Mouse (Mus musculus) cerebellum, postnatal 4 days (tissue): Measurements from ENCODE around the gene Cd53.
A peak's percentile ranks its signal among the peaks of the same experiment; 100 is the strongest.

Experiments
- DNase-seq, 2 experiments: peaks; one replicate each; pipeline ENCODE4 v3.0.0; 2022; ENCODE audit warnings: low spot score in 2 of 2, mixed read lengths in 1 of 2

Cd53 gene

DNA sequence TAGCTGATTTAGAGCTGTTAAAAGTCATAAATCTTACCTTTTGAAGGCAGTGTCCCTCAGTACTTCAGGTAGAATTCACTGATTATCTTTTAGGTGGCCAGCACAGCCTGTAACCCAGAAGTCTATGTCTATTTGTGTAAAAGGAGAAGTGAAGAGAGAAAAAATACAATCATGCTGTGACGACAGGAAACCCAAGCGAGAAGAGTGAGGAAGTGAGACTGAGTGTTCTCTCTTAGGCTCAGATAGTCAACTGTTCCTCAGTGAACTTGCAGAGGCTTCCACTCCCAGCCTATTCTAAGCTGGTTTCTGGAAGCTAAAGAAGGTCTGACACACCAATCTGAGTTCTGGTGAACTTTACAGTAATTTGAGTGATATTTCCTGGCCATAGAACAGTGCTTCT lies at the start of gene Cd53:
Cd53 (minus strand) TSS at position 220 of the 400 bp plus-strand sequence.
- no peak for DNase-seq

DNA sequence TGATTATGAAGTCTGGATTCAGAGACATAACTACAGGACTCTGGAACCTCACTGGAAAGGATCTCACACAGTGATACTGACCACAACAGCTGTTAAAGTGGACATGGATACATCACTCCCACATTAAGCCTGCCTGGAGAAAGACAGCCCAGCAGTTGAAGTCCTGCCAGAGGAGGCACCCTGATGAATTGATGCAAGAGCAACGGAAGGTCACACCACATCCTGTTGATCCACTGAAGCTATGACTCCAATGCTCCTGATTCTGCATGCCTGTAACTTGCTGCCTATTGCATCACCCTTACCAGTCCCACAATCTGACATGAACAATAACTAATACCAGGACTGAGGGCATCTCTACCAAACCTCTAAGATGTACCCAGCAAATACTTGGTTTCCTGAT lies 42.2 kb upstream of the Cd53 start:
- DNase-seq = no peak

DNA sequence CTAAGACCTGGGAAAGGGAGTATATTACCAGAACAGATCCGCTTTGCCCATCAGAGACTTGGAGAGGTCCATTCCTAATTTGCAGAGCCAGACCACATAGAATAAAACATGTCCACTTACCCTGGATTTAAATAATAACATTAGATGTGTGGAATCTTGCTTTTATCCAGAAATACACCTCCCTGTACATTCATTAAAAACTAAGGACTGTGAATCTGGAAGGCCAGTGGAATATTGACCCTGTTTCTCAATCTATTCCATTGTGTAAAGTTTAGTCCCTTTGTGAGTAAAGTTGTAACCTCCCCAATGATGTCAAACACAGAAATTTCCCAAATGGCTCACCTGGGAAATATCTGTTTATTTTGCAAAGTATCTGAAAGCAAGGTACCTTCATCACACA lies 36.2 kb upstream of the Cd53 start, which contains the start of gene Olfr266:
Olfr266 (minus strand) TSS at position 101 of the 400 bp plus-strand sequence.
- no peak for DNase-seq

DNA sequence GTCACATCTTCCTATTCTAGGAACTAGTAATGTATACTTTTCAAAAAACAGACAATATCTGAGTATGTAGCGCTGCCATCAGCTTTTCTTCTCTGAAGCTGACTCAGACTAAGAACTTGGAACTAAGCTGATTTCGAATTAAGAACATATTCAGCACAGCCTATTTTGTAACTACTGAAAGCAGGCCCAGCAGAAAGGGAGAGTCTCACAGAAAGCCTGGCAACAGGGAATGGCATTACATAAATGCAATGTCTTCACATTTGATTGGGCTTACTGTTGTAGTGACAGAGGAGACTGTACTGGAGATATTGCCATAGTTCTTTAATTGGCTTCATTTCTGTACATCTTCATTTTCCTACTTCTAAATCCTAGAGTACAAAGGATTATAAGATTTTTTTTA lies 27.7 kb upstream of the Cd53 start:
- DNase-seq = no peak

DNA sequence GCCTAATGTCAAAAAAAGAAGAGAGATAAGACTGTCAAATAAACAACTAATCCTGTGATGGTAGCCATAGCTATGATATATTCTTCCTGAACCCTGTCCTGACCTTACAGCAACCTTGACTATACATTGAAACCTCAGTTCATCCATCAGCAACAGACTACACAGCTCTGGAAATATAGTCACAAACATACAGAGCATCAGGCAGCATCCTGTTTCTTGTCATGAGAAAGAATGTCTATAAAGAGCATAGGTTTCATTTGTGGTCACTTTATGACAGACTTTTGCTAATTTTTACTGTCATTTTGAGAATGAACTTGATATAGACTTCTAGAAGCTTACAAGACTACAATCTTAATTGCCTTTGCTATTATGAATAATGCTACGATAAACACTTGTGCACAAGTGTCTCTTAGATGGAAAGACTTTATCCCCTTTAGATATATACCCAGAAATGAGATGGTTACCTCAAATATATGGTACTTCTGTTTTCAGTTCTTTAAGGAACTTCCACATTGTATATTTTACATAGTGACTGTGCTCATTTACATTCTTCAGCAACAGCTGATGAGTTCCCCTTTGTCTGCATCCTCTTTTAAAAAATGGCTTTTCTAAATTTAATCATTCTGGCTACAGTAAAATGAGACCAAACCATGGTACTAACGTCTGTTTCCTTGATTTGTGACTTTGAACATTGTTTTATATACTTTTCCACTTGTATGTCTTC lies 19.2 kb upstream of the Cd53 start:
- no peak for DNase-seq

DNA sequence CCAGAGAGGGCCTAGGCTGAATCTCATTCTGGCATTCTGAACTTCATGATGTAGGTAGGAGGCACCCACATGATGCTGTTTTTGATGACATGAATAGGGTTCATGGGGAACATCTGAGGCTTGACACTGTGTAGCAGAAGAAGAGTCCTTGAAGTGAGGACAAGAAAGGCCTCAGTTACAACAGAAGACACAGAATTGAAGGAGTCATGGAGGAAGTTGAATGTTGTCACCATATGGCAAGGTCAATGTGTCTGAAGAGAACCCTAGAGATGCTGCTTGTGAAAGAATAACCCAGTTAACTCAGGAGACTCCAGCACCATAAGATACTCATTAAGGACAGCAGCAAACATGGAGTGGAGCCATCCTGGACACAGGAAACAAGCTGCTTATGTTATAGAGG lies 8.1 kb upstream of the Cd53 start:
- DNase-seq = no peak

DNA sequence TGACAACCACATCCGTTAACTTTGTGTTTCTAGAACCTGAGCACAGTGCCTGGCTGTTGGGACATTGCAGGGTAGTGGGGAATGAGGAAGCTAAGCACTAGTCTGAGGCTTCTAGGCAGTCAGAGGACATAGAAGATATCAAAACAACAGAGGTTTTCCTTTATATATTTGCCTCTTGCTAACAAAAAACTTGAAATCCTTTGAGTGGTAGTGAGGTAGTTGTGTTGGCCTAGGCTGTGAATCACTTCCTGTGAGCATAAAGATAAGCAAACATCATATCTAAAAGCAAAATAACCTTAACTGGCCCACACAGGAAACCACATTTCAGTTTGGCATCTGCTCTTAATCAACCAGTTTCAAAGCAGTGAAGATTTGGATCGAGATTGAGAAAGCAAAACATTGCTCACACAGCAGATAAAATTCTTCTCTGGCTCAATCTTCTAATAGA lies 1.5 kb downstream of the Cd53 start:
- no peak for DNase-seq

DNA sequence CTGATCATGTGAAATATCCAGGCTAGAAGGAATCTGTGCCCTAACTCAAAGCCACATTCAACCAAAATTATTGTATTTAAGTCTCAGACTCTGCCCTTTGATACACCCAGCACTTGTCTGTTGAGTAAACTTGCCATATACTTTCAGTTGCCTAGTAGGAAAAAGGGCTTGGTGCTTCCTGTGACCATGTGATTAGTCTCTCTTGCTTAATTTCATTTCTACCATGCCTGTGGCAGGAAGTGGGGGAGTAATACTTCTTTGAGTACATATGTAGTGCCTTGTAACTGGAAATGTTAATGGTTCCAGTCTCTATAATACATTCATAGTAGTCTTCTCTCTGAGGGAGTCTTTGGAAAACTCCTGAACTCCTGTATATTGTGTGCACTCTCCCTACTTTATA lies 2.0 kb downstream of the Cd53 start:
- no peak for DNase-seq

DNA sequence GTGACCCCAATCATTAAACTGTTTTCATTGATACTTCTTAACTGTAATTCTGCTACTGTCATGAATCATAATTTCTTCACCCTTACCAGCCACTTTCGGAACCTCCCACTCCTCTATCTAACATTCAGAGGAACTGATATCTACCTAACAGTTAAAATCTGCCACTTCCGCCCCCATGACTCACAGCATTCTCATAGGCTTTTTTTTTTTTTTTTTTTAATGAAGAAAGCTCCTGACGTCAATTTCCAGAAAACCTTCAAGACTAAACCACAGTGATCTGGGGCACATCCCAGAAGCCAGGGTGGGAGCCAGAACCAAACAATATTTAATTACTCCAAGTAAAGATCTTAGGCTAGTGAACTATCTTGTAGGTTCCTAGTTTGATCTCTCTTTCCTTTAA lies 4.8 kb downstream of the Cd53 start:
- no peak for DNase-seq

DNA sequence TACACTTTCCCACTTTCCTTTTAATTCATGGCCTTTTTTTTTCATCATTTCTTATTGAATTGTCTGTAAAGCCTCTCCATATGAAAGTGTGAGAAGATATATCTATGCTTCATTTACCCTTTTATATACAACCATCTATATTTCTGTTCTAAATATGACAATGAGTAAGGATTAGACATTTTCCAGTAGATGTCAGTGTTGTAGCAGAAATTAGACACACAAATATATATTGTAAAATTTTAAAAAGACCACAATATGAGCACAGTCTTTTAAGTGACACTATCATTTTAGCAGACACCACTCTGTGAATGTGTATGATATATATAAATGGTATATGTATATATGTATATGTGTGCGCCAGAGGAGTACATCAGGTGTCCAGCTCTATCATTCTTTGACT lies 18.1 kb downstream of the Cd53 start:
- DNase-seq = no peak

DNA sequence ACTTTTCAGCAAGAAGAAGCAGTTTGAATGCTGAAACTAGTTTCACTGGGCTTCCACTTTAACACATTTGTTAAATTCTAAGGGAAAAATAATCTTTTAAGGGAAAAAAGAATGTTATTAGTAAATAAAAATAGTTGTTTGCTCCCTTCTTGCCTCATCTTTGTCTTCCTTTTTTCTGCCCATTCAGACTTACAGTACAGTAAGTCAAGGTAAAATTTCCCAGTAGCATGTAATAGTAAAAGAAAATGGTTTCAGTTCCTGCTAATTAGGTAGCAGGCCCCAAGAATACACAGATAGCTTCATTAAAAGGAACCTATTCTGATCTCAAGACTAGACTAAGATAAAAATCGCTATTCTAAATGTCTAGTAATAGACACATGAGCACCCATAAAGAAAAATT lies 34.1 kb downstream of the Cd53 start:
- DNase-seq = no peak

DNA sequence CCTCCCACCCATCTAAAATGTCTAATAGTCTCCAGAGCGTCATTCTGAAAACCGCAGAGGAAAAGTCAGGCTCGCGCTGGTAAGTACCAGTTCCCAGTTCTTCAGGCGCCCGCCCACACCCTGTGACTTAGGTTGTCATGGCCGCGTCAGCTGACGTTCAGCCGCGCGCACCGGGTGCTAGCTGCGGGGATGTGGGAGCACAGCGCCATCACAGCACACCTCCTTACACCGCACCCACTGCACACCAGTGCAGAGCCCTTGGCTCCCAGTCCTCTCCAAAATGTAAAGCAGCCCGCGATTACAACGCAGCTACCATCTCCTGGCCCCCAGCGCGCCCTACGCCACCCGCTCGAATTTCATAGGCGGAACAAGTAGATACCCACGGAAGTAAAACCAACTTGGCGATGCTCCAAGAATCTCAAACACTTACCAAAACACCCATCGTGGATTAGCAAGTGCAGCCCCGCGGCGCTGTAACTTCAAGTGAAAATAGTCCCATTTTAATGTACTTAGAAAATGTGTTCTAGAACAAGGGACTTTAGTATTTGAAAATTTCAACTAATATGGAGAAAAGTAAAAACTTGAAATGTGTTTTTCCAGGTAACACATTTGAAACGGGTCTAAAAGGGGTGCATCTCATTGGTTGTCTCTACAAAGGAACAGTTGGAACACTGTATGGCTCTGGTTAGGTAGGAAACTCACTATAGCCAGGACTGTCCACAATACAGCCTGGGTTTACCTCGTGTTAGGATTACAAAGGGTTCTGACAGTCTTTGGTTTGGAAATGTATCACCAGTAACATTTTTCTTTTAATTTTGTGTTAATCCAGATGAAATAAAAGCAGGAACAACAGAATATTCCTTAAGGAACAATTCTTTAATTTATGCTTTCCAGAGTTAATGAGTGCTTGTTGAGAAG lies 67.7 kb downstream of the Cd53 start:
- peak; percentile 56 to 71 for DNase-seq

DNA sequence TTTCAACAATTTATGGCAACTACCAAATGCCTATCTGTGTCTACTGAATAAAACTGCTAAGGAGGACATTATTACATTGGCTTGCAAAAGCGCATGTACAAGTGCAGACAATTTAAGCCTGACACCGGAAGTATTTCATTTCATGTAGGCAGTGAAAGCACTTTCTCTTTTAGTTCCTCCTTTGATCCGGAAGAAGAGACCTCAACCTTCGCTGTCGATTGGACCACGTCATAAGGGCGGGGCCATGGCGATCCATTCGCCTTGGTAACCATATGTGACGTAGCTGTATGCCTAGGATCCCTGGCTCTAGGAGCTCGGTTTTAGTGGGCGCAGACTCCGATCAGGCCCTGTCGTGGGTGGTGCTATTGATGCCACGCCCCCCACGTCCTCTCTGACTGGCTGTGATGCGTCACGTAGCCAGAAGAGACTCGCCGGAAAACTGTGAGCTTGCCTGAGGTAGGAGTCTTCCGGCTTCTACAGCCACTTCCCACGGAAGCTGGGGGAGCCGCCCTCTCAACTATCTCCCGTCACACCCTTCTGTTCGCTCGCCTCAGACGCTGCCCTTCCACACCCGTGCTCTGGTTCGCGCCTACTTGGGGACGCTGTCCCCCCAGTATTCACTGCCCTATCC lies 68.4 kb downstream of the Cd53 start:
- peak; percentile 63 to 91 for DNase-seq
